In genomic region chrX:142737719-142738118, GRCm38 (mm10) we compare ENCODE assay signal across 9 mouse cellular contexts. TPM values are rescaled to one million over a fixed set of nuclear protein-coding genes. Genes with fewer than 3 reads are reported as not detected.
A peak's percentile ranks its signal among the peaks of the same experiment; 100 is the strongest.
DNase-seq lines count a peak whose midpoint lies in the region; ATAC-seq and TF ChIP-seq lines count a peak whose summit lies in the region.
"Had no signal": no experiment of that assay in that cellular context is flagged by ENCODE, and none has a peak within 500 bp of the region (broad histone marks: within the 10 kb centered on the region; RNA-seq: fewer than 3 reads in every experiment).

No protein-coding gene starts in this region.

- H3K9ac ChIP-seq in heart, embryonic 11.5 days (ENCODE audit: low read depth, low read length): no peak overlapping the region
- no peak overlapping the region for H3K9ac ChIP-seq in heart, embryonic 14.5 days (ENCODE audit: low read length)
- no peak overlapping the region for H3K9ac ChIP-seq in forebrain, embryonic 13.5 days
- H3K9ac ChIP-seq: limb, embryonic 15.5 days had no signal

- 56% methylated on average over 6 of the region's 6 CpGs for WGBS in heart, embryonic 11.5 days (ENCODE audit: insufficient replicate concordance)
- WGBS in heart, embryonic 14.5 days: 35% methylated on average over 6 of the region's 6 CpGs
- WGBS in cerebellum, adult 2 months: 90% methylated on average over 6 of the region's 6 CpGs
- WGBS in forebrain, embryonic 13.5 days: 83% methylated on average over 6 of the region's 6 CpGs

- ATAC-seq in heart, embryonic 11.5 days (replicated peaks; ENCODE audit: insufficient number of reproducible peaks, low FRiP score, low TSS enrichment): no peak
- ATAC-seq in heart, embryonic 14.5 days (ENCODE audit: insufficient number of reproducible peaks, insufficient read depth, low FRiP score, low read depth): no peak; the same call in 1 of the 2 replicates
- no peak for ATAC-seq in forebrain, embryonic 13.5 days

- no peak for TF ChIP-seq POLR2A in bone marrow macrophage, adult 2 months (IDR thresholded peaks at IDR 0.05; ENCODE audit: borderline replicate concordance, low read depth, low read length)
- TF ChIP-seq POLR2A in cerebellum, adult 2 months (IDR thresholded peaks at IDR 0.05; ENCODE audit: borderline replicate concordance, insufficient read depth, low read length): no peak

- DNase-seq in heart, adult 18-20 months: peak; percentile 57 to 59
- peak; percentile 60 for DNase-seq in lung, postnatal 36 days
- DNase-seq in cerebellum, adult 2 months: no peak
- DNase-seq in spleen, adult 18-20 months: no peak

- no peak overlapping the region for H3K4me3 ChIP-seq in heart, embryonic 11.5 days (ENCODE audit: low read depth, low read length)
- no peak overlapping the region for H3K4me3 ChIP-seq in bone marrow macrophage, adult 2 months (ENCODE audit: insufficient read depth, low read length)
- H3K4me3 ChIP-seq in heart, embryonic 14.5 days (ENCODE audit: control insufficient read depth in 1 of 2, insufficient read depth in 1 of 2, low read depth in 1 of 2, low read length in 2 of 2): no peak overlapping the region
- H3K4me3 ChIP-seq in cerebellum, adult 2 months (replicated peaks; ENCODE audit: insufficient read depth, low read depth, low read length): no peak overlapping the region
- H3K4me3 ChIP-seq in forebrain, embryonic 13.5 days: no peak overlapping the region
- H3K4me3 ChIP-seq: limb, embryonic 15.5 days had no signal

- no peaks in the 10 kb centered on the region for H3K9me3 ChIP-seq in heart, embryonic 11.5 days (replicated peaks; ENCODE audit: control insufficient read depth, low read length)
- H3K9me3 ChIP-seq in heart, embryonic 14.5 days (ENCODE audit: control insufficient read depth, low read length): no peaks in the 10 kb centered on the region
- no peaks in the 10 kb centered on the region for H3K9me3 ChIP-seq in forebrain, embryonic 13.5 days (replicated peaks)
- H3K9me3 ChIP-seq: limb, embryonic 15.5 days had no signal

- H3K27ac ChIP-seq in heart, embryonic 11.5 days (ENCODE audit: low read depth, low read length): no peak overlapping the region
- H3K27ac ChIP-seq in bone marrow macrophage, adult 2 months (ENCODE audit: insufficient read depth, low read depth, low read length): peak overlapping the region; percentile 27; the same call in 1 of the 2 replicates
- H3K27ac ChIP-seq in heart, embryonic 14.5 days (replicated peaks in 1 of 2; ENCODE audit: control insufficient read depth in 1 of 2, insufficient read depth in 1 of 2, low read depth in 2 of 2, low read length in 2 of 2): peak overlapping the region; percentile 53 to 62; a peak in 2 of 4 replicates
- H3K27ac ChIP-seq in cerebellum, adult 2 months (ENCODE audit: insufficient read depth, low read length): no peak overlapping the region
- no peak overlapping the region for H3K27ac ChIP-seq in forebrain, embryonic 13.5 days
- H3K27ac ChIP-seq: limb, embryonic 15.5 days had no signal

- TF ChIP-seq CTCF in bone marrow macrophage, adult 2 months (IDR thresholded peaks at IDR 0.05; ENCODE audit: low read depth, low read length): no peak
- TF ChIP-seq CTCF in cerebellum, adult 2 months (IDR thresholded peaks at IDR 0.05; ENCODE audit: borderline replicate concordance, insufficient read depth, low read depth, low read length): no peak

- no peaks in the 10 kb centered on the region for H3K27me3 ChIP-seq in heart, embryonic 11.5 days (ENCODE audit: control insufficient read depth, insufficient read depth, low read length)
- no peaks in the 10 kb centered on the region for H3K27me3 ChIP-seq in heart, embryonic 14.5 days (ENCODE audit: control insufficient read depth, insufficient read depth, low read length)
- H3K27me3 ChIP-seq in cerebellum, adult 2 months (ENCODE audit: control insufficient read depth, insufficient read depth, low read length): no peaks in the 10 kb centered on the region
- no peaks in the 10 kb centered on the region for H3K27me3 ChIP-seq in forebrain, embryonic 13.5 days
- H3K27me3 ChIP-seq: limb, embryonic 15.5 days had no signal

- H3K4me1 ChIP-seq in heart, embryonic 11.5 days (ENCODE audit: control insufficient read depth, insufficient read depth, low read length): peaks cover 6% of the 10 kb centered on the region; the same call in 1 of the 2 replicates
- peaks cover 15% of the 10 kb centered on the region for H3K4me1 ChIP-seq in bone marrow macrophage, adult 2 months (ENCODE audit: control insufficient read depth, insufficient read depth, low read length)
- H3K4me1 ChIP-seq in heart, embryonic 14.5 days (ENCODE audit: control insufficient read depth in 2 of 2, insufficient read depth in 2 of 2, low read length in 2 of 2): peaks cover 8 to 9% of the 10 kb centered on the region in 2 experiments
- H3K4me1 ChIP-seq in cerebellum, adult 2 months (ENCODE audit: control insufficient read depth, insufficient read depth, low read length): no peaks in the 10 kb centered on the region
- H3K4me1 ChIP-seq in forebrain, embryonic 13.5 days: no peaks in the 10 kb centered on the region

- H3K36me3 ChIP-seq in heart, embryonic 11.5 days (ENCODE audit: control insufficient read depth, insufficient read depth, low read length): 0 out of 2 replicates have a peak, but pooled peaks cover 3% of the 10 kb centered on the region
- H3K36me3 ChIP-seq in heart, embryonic 14.5 days (ENCODE audit: control insufficient read depth, insufficient read depth, low read length): peaks cover 15% of the 10 kb centered on the region
- no peaks in the 10 kb centered on the region for H3K36me3 ChIP-seq in forebrain, embryonic 13.5 days (ENCODE audit: poor library complexity, severe bottlenecking)
- H3K36me3 ChIP-seq: limb, embryonic 15.5 days had no signal

- no peak overlapping the region for H3K4me2 ChIP-seq in heart, embryonic 11.5 days
- H3K4me2 ChIP-seq in heart, embryonic 14.5 days (ENCODE audit: low read length): no peak overlapping the region
- no peak overlapping the region for H3K4me2 ChIP-seq in forebrain, embryonic 13.5 days
- H3K4me2 ChIP-seq: limb, embryonic 15.5 days had no signal

RNA-seq across cellular contexts. Expression of gene Tmem164, which starts 56.5 kb away (rescaled TPM):
- total RNA-seq in heart, adult 18-20 months (2021): 10 to 100 TPM; 21.0 to 23.8 TPM
- polyA plus RNA-seq in heart, embryonic 11.5 days (2014; fragmentation: Nextera tagmentation; extraction: Ambion mirVana): 33.5 and 43.3 TPM in 2 replicates
- 60.4 and 64.3 TPM in 2 replicates for polyA plus RNA-seq in bone marrow macrophage, adult 2 months (2012; ENCODE audit: insufficient read depth, insufficient read length, missing spikeins)
- 34.8 and 36.2 TPM in 2 replicates for polyA plus RNA-seq in heart, embryonic 14.5 days (2014; fragmentation: Nextera tagmentation; extraction: Ambion mirVana)
- polyA plus RNA-seq in cerebellum, adult 2 months (2012; rRNA removed): 17.8 and 18.1 TPM in 2 replicates
- polyA plus RNA-seq in forebrain, embryonic 13.5 days (2015; fragmentation: Nextera tagmentation; extraction: Ambion mirVana): 28.0 and 29.8 TPM in 2 replicates

Comparison
In these comparisons a context has a peak if more than half of its experiments do, and no peak if none do; other contexts are left out.
1. H3K27ac ChIP-seq: peak in bone marrow macrophage, adult 2 months (single experiment) and heart, embryonic 14.5 days (2 of 2); none in heart, embryonic 11.5 days (single experiment), cerebellum, adult 2 months (single experiment) and forebrain, embryonic 13.5 days (single experiment).
2. DNase-seq: peak in heart, adult 18-20 months (2 of 2) and lung, postnatal 36 days (single experiment); none in cerebellum, adult 2 months (0 of 2) and spleen, adult 18-20 months (0 of 2).